ENCODE assay signal across 8 mouse cellular contexts in genomic region chr9:121382568-121382967, GRCm38 (mm10).
A peak's percentile ranks its signal among the peaks of the same experiment; 100 is the strongest.
DNase-seq lines count a peak whose midpoint lies in the region; ATAC-seq and TF ChIP-seq lines count a peak whose summit lies in the region.

No protein-coding gene starts in this region.

- no peak for TF ChIP-seq CTCF in layer of hippocampus, adult 2 months (conservative IDR thresholded peaks at IDR 0.05)

- H3K4me3 ChIP-seq in liver, embryonic 15.5 days (replicated peaks): no peak overlapping the region
- H3K4me3 ChIP-seq in liver, embryonic 12.5 days: no peak overlapping the region
- H3K4me3 ChIP-seq in layer of hippocampus, adult 2 months: peak overlapping the region; percentile 52

- H3K4me2 ChIP-seq in liver, embryonic 15.5 days: no peak overlapping the region
- H3K4me2 ChIP-seq in liver, embryonic 12.5 days: no peak overlapping the region

- H3K27ac ChIP-seq in liver, embryonic 15.5 days (replicated peaks): no peak overlapping the region
- H3K27ac ChIP-seq in liver, embryonic 12.5 days: no peak overlapping the region
- H3K27ac ChIP-seq in layer of hippocampus, adult 2 months: peak overlapping the region; percentile 94

- peaks cover 27% of the 10 kb centered on the region for H3K4me1 ChIP-seq in liver, embryonic 15.5 days (replicated peaks)
- peaks cover 20% of the 10 kb centered on the region for H3K4me1 ChIP-seq in liver, embryonic 12.5 days

- DNase-seq in adrenal gland, adult 2 months: peak; percentile 56
- no peak for DNase-seq in adrenal gland, postnatal 25 days
- DNase-seq in layer of hippocampus, adult 2 months (ENCODE audit: low spot score in 2 of 2): peak; percentile 75 to 82
- peak; percentile 73 to 81 for DNase-seq in right cerebral cortex, postnatal 10 days (ENCODE audit: low spot score in 2 of 2)
- no peak for DNase-seq in gastrocnemius, postnatal 14 days
- DNase-seq in heart, adult 18-20 months: no peak

- 72% methylated on average over 14 of the region's 14 CpGs for WGBS in liver, embryonic 15.5 days (ENCODE audit: insufficient replicate concordance)
- WGBS in liver, embryonic 12.5 days (ENCODE audit: insufficient replicate concordance): 84% methylated on average over 14 of the region's 14 CpGs

- H3K36me3 ChIP-seq in liver, embryonic 15.5 days (replicated peaks): no peaks in the 10 kb centered on the region
- no peaks in the 10 kb centered on the region for H3K36me3 ChIP-seq in liver, embryonic 12.5 days

- H3K9me3 ChIP-seq in liver, embryonic 15.5 days (replicated peaks): no peaks in the 10 kb centered on the region
- no peaks in the 10 kb centered on the region for H3K9me3 ChIP-seq in liver, embryonic 12.5 days (replicated peaks)

- no peak overlapping the region for H3K9ac ChIP-seq in liver, embryonic 15.5 days
- no peak overlapping the region for H3K9ac ChIP-seq in liver, embryonic 12.5 days

- ATAC-seq in liver, embryonic 15.5 days (ENCODE audit: insufficient read depth): 0 out of 2 replicates have a peak, but pooled peaks have one; percentile 36
- ATAC-seq in liver, embryonic 12.5 days: no peak

- intact Hi-C loops in gastrocnemius, postnatal 14 days (cut with DNase I; ENCODE audit: low total_unique reads): no loop called here

- H3K27me3 ChIP-seq in liver, embryonic 15.5 days: no peaks in the 10 kb centered on the region
- no peaks in the 10 kb centered on the region for H3K27me3 ChIP-seq in liver, embryonic 12.5 days (replicated peaks)

Comparison
In these comparisons a context has a peak if more than half of its experiments do, and no peak if none do; other contexts are left out.
1. DNase-seq: peak in adrenal gland, adult 2 months (single experiment), layer of hippocampus, adult 2 months (2 of 2) and right cerebral cortex, postnatal 10 days (2 of 2); none in adrenal gland, postnatal 25 days (single experiment), gastrocnemius, postnatal 14 days (single experiment) and heart, adult 18-20 months (0 of 2).